Mouse (Mus musculus) CH12.LX (cell line): ENCODE measurements at regions not wholly inside any gene's neighbourhood (a gene's known extent, or its start where the extent isn't known, plus 50 kb on each side); places are given as distances from the start of the nearest gene placed in this dataset.

Experiments used
- DNase-seq: peaks from one replicate; pipeline ENCODE4 v3.0.0-alpha.2; 2013; ENCODE audit errors: extremely low read depth
- H3K27ac ChIP-seq: 2 replicates; pipeline ENCODE4 v1.5.1; 2012; ENCODE audit warnings: low read depth, mild to moderate bottlenecking, control low read depth, moderate library complexity; ENCODE audit not compliant: insufficient read depth
- H3K27me3 ChIP-seq: replicated peaks from 2 replicates; pipeline ENCODE3; 2012; ENCODE audit warnings: inconsistent platforms
- H3K36me3 ChIP-seq, 2 experiments: replicated peaks in 1 of 2; 2 replicates each; pipeline versions ENCODE3 to v1.6.1; 2012; ENCODE audit warnings: inconsistent platforms in 1 of 2, low read length in 1 of 2, mild to moderate bottlenecking in 1 of 2, mixed read lengths in 1 of 2, moderate library complexity in 1 of 2; ENCODE audit not compliant: control insufficient read depth in 1 of 2, insufficient read depth in 1 of 2
- H3K4me1 ChIP-seq, 2 experiments: 2 replicates each; pipeline ENCODE4 v1.6.1; 2012; ENCODE audit warnings: inconsistent platforms in 1 of 2, moderate library complexity in 1 of 2; ENCODE audit not compliant: insufficient read depth in 2 of 2, control insufficient read depth in 1 of 2
- H3K4me2 ChIP-seq: 2 replicates; pipeline ENCODE4 v1.6.1; 2012; ENCODE audit warnings: low read depth, mild to moderate bottlenecking, control low read depth; ENCODE audit not compliant: poor library complexity, insufficient read depth, severe bottlenecking
- H3K4me3 ChIP-seq, 3 experiments: fragments of 150-350 bp in 1 of 3; sonication (generic) in 1 of 3; replicated peaks in 1 of 3; 2 replicates each; pipeline versions ENCODE3 to v1.5.1; 2011 to 2012; ENCODE audit warnings: low read depth in 2 of 3, low read length in 2 of 3, mild to moderate bottlenecking in 2 of 3, moderate library complexity in 2 of 3, control low read depth in 1 of 3, improper control_type of control experiment in 1 of 3, inconsistent platforms in 1 of 3, mixed read lengths in 1 of 3; ENCODE audit not compliant: poor library complexity in 1 of 3
- H3K79me2 ChIP-seq: replicated peaks from 2 replicates; pipeline ENCODE4 v1.6.1; 2012; ENCODE audit warnings: mild to moderate bottlenecking, moderate library complexity; ENCODE audit not compliant: control insufficient read depth, poor library complexity, insufficient read depth, severe bottlenecking; ENCODE audit errors: extremely low read depth
- H3K9ac ChIP-seq: 2 replicates; pipeline ENCODE4 v1.6.1; 2012; ENCODE audit warnings: low read depth, mild to moderate bottlenecking, control low read depth, moderate library complexity; ENCODE audit not compliant: insufficient read depth
- H3K9me3 ChIP-seq: replicated peaks from 2 replicates; pipeline ENCODE3; 2012; ENCODE audit warnings: low read length, inconsistent platforms, mixed read lengths
- CHD2 ChIP-seq: IDR thresholded peaks from 2 replicates; pipeline ENCODE4 v1.6.1; 2011; ENCODE audit warnings: low read length, improper control_type of control experiment
- EP300 ChIP-seq: IDR thresholded peaks from 2 replicates; pipeline ENCODE4 v1.6.1; 2011; ENCODE audit warnings: low read length, improper control_type of control experiment
- GABPA ChIP-seq: IDR thresholded peaks from 2 replicates; pipeline ENCODE4 v1.6.1; 2012; ENCODE audit warnings: low read depth, low read length, improper control_type of control experiment, inconsistent platforms; ENCODE audit not compliant: insufficient replicate concordance
- IRF4 ChIP-seq: IDR thresholded peaks from 2 replicates; pipeline ENCODE4 v1.6.1; 2014; ENCODE audit warnings: low read depth, mild to moderate bottlenecking, inconsistent platforms, low read length, improper control_type of control experiment
- KAT2A ChIP-seq: IDR thresholded peaks from 2 replicates; pipeline ENCODE4 v1.6.1; 2012; ENCODE audit warnings: low read length, improper control_type of control experiment, inconsistent platforms; ENCODE audit not compliant: insufficient replicate concordance
- MYC ChIP-seq: IDR thresholded peaks from 2 replicates; pipeline ENCODE4 v1.6.1; 2011; ENCODE audit warnings: low read depth, mild to moderate bottlenecking, improper control_type of control experiment, low read length
- NELFE ChIP-seq: IDR thresholded peaks from 2 replicates; pipeline ENCODE4 v1.6.1; 2011; ENCODE audit warnings: low read depth, low read length, improper control_type of control experiment
- PAX5 ChIP-seq: IDR thresholded peaks from 2 replicates; pipeline ENCODE4 v1.6.1; 2012; ENCODE audit warnings: low read length, inconsistent platforms, mixed read lengths
- POLR2AphosphoS2 ChIP-seq: IDR thresholded peaks from 2 replicates; pipeline ENCODE4 v1.6.1; 2011; ENCODE audit warnings: low read depth, low read length, improper control_type of control experiment
- RAD21 ChIP-seq: IDR thresholded peaks from 2 replicates; pipeline ENCODE4 v1.6.1; 2011; ENCODE audit warnings: low read depth, mild to moderate bottlenecking, low read length, improper control_type of control experiment, moderate library complexity
- RCOR1 ChIP-seq: conservative IDR thresholded peaks from 2 replicates; pipeline ENCODE4 v1.6.1; 2012; ENCODE audit warnings: low read depth, mild to moderate bottlenecking, inconsistent platforms, low read length, improper control_type of control experiment
- SIN3A ChIP-seq: IDR thresholded peaks from 2 replicates; pipeline ENCODE4 v1.6.1; 2012; ENCODE audit warnings: low read length, improper control_type of control experiment, inconsistent platforms
- TBP ChIP-seq: conservative IDR thresholded peaks from 2 replicates; pipeline ENCODE4 v1.6.1; 2011; ENCODE audit warnings: low read depth, low read length, improper control_type of control experiment
- ZMIZ1 ChIP-seq: IDR thresholded peaks from 2 replicates; pipeline ENCODE4 v1.6.1; 2012; ENCODE audit warnings: low read depth, mild to moderate bottlenecking, inconsistent platforms, low read length, improper control_type of control experiment
- ZNF384 ChIP-seq: IDR thresholded peaks from 2 replicates; pipeline ENCODE4 v1.6.1; 2012; ENCODE audit warnings: low read depth, low read length, improper control_type of control experiment, inconsistent platforms
- dilution Hi-C: fragments of 300-500 bp; cut with MboI; formaldehyde crosslinking; loops from 2 replicates; pipeline ENCODE4 v1.14.3; 2020; ENCODE audit warnings: low sequenced_read_pairs; ENCODE audit not compliant: extremely low pct_unique_long_range_greater_than_20kb, extremely low pct_ligation_motif_present
- in situ Hi-C: fragments of 300-500 bp; cut with MboI; formaldehyde crosslinking; loops from 3 replicates; pipeline ENCODE4 v1.14.3; 2019; ENCODE audit warnings: low sequenced_read_pairs, low pct_ligation_motif_present, low pct_unique_long_range_greater_than_20kb, mixed read lengths

DNA sequence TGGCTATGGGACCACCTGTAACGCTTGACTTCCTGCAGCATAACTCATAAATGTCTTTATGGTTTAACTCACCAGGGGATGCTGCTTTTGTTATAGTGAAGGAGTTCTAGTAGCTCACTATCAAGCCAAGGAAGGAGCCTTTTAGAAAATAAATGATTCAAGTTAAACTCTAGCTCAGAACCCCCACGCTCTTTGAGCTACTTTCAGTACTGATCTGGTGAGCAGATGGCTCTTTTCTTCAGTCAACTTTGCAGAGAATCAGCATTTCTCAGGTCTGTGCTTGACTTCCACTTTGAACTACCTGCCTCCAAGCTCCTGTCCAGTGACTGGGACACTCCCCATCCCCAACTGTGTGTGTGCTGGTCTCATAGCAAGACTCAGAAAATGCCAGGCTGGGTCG is 694.3 kb upstream of the Tmpo start:
- Histone ChIP-seq H3K4me2 (no peak overlapping the region), H3K79me2 (no peaks in the 10 kb centered on the region), H3K36me3 (no peaks in the 10 kb centered on the region), H3K4me1 (no peaks in the 10 kb centered on the region), H3K27me3 (no peaks in the 10 kb centered on the region), H3K9me3 (peaks cover 32% of the 10 kb centered on the region), H3K4me3 (no peak overlapping the region), H3K9ac (no peak overlapping the region), H3K27ac (no peak overlapping the region)
- DNase-seq, result no peak
- dilution Hi-C loops, result no loop called here
- in situ Hi-C loops, result no loop called here
- TF ChIP-seq SIN3A (no peak), EP300 (no peak), KAT2A (no peak), IRF4 (no peak), ZMIZ1 (no peak), RAD21 (no peak), MYC (no peak), POLR2AphosphoS2 (no peak)

DNA sequence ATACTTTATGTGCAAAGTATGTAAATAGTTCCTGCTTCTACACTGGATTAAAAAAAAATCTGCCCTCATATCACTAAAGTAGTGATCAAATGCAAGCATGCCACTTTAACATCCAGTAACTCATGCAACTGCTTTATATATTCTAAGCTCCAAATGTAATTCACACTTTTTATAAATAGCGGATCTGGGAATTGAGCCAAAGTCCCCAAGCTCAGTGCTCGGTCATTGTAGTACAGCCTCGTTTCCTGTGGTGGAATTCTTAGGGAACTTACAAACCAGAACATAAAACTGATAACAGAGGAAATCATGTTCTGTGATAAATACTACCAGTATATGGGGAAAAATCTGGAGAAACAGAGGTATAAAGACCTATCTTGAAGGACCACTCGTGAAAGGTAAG is 690.1 kb upstream of the Tmpo start:
- Histone ChIP-seq H3K9ac (no peak overlapping the region), H3K4me3 (no peak overlapping the region), H3K4me1 (no peaks in the 10 kb centered on the region), H3K36me3 (no peaks in the 10 kb centered on the region), H3K4me2 (no peak overlapping the region), H3K27ac (no peak overlapping the region), H3K79me2 (no peaks in the 10 kb centered on the region), H3K9me3 (peaks cover 31% of the 10 kb centered on the region), H3K27me3 (no peaks in the 10 kb centered on the region)
- in situ Hi-C loops (no loop called here), dilution Hi-C loops (no loop called here)
- TF ChIP-seq NELFE (no peak), RCOR1 (no peak), MYC (no peak), ZMIZ1 (no peak), TBP (no peak), GABPA (no peak), CHD2 (no peak), PAX5 (no peak), ZNF384 (no peak)
- DNase-seq, result no peak
